Mouse (Mus musculus) right cerebral cortex, postnatal 4 days (tissue): Measurements from ENCODE around the gene Gsto2.

ENCODE experiments used
- DNase-seq: peaks from one replicate; pipeline ENCODE4 v3.0.0-alpha.2; 2022

Gsto2 gene

DNA sequence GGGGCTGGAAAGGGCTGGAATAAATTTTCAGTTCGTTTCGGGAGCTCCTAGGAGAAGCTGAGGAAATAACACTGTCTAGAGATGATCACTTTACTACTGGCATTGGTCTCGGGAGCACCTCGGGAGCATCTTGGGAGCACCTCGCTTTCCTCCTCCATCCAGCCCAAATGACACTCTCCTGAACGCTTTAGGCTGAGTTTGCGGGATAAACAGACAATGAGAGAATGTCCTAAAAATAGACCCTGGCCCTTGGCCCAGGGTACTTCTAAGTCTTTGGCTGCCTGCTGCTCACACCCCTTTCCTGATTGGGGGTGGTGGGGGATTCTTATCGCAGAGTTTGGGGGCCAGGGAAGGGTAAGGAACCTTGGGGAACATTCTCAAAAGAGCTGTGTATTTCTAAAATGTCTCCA, 54.6 kb downstream of the Gsto2 start:
- DNase-seq: no peak

DNA sequence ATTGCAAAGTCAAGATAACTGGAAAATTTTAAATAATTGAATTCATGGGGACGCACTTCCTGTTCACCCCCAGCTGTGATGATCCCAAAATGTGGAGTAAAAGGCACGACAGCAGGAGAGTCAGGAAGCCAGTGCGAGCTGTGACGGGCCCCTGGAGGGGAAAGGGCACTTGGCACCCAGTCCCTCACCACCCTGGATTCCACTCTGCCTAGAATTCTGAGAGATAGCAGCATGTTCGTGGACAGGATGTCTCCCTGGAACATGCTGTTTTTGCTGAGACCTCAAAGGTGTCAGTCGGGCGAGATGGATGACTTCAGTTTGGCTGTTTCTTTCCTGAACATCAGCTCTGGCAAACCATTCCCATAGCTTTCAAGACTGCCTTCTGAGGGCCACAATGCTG, 60.5 kb downstream of the Gsto2 start:
- DNase-seq: no peak

DNA sequence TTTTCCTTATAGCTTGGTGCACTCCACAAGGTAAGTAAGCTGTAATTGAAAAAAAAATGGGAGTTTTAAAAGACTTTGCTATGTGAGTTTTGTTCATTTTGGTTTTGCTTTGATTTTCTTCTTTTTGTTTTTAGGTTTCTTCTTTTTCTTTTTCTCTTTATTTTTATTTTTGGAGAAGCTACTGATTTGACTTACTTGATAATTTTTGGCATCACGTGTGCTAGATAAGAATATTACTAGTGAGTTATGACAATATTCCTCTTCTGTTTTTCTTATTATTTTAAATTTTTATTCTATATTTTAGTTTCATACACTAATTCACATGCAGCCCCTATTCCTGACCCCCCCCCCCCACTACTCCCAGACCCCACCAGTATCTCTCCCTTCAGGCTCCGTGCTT, 61.7 kb downstream of the Gsto2 start:
- DNase-seq: no peak

DNA sequence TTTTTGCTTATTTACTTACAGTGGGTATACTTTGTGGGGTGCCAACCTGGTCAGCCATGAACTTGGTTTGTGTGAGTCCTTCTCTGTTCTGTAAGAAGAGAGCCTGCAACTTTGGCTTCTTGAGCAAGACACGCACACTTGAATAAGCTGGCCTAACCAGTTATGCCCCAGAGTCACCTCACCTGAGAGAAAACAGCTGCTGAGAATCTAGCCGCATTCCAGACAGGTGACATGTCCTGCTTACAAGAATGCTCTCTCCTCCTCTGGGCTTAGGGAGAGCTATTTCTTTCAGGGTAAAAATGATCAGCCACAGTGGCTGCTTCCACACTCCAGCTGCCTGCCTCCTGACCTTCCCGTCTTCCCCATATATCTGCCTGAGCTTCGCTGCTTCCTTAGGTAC, 63.7 kb downstream of the Gsto2 start:
- no peak for DNase-seq

DNA sequence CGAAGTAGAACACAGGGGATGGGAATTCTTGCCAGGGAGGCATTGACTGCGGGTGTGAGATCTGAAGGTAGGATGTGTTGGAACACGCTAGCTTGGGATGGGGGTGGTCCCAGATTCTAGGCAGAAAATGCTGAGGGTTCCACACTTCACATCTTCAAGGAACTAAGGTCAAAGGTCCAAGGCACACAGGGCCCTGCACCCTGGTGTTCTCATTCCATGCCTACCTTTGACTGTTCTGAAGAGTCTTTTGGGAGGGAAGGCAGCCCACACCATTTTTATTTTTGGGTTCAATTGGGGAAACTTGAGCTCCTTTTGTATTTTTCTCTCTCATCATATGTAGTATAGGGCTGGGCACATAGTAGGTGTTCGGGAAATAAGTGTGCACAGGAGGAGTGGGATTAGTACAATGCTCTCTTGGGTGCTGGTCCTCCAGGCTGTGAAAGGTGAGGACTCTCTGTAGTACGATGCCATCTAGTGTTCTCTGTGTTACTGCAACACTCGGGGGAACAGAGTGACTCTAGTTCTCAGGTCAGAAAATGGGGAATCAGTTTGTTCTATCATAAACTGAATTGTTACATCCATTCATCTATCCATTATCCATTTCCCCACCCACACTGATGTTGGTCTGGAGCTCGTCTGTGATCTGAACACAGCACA, 66.8 kb downstream of the Gsto2 start:
- no peak for DNase-seq

DNA sequence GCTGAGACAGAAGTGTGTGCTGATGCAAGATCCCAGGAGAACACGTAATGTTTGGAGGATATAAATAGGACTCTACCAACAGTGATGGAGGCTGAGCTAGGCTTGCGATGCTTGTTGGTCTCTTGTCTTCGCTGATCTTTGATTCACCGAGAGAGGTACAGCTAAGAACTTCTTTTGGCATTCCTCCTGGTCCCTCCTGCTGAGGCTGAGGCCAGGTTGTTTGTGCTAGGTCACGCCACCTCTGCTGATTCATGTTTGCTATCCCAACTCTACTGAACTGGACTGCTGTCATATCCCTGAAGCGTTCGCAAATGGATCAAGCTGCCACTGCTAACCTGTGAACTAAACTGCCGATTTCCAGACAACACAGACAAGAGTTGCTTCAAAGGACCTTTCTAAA, 68.8 kb downstream of the Gsto2 start:
- DNase-seq: no peak

DNA sequence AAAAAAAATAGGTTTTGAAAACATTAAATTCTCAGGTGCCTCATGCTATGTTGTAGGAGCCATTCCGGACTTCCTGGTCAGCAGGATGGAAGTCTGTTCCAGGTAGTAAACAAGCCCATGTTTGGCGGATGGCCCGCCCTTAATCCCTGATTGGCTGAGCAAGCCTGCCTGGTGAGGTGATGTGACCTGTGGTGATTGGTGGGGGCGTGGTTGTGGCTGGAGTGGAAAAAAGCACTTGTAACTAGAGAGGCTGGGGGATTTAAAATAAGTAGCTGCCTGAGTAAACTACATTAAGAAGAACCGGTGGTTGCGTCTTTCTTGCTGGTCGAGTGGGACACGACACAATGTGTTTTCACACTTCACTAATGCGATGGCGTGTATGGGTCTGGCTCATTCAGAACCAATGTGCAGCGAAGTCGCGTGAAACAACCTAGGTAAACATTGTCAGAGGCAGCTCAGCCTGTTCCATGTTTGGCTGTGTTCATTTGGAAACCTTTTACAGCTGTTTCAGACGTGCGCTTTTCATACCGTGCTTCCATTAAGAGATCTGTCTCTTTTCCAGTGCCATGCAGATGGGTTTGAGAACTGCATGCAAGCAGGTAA, 69.4 kb downstream of the Gsto2 start:
- no peak for DNase-seq

DNA sequence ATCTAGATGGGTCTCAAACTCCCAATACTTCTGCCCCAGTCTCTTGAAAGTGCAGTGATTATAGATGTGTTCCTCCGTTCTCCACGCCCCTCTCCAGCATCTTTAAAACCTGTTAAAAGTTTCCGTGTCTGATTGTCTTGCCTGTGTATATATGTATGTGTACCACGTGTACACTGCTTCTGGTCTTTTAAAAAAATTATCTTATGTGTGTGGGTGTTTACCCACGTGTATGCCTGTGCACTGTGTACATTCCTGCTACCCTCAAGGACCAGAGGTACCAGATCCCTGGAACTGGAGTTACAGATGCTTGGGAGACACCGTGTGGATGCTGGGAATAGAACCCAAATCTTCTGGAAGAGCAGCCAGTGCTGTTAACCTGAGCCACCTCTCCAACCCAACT, 70.2 kb downstream of the Gsto2 start:
- DNase-seq: no peak
